ENCODE assay signal across 14 mouse cellular contexts in the genomic region with DNA sequence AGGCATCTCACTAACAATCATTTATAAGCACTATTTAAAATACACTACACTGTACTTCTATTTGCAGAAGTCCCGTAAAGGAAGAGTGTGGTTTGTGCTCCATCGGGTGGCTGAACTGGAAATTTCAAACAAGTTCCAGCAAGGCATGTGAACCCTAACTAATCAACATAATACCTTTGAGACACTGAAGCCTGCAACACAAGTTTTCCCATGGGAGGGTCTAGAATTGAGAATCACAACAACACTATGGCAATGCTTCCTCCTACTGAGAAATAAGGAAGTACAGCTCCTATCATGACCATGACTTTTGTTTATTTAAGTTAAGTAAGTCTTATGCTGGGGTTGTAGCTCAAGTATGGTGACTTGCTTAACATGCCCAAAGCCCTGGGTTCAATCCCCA. TPM values are rescaled to one million over a fixed set of nuclear protein-coding genes. Genes with fewer than 3 reads are reported as not detected.
A peak's percentile ranks its signal among the peaks of the same experiment; 100 is the strongest.
DNase-seq lines count a peak whose midpoint lies in the region; ATAC-seq and TF ChIP-seq lines count a peak whose summit lies in the region.
"Had no signal": no experiment of that assay in that cellular context is flagged by ENCODE, and none has a peak within 500 bp of the region (broad histone marks: within the 10 kb centered on the region; RNA-seq: fewer than 3 reads in every experiment).

No protein-coding gene starts in this region.

- peak in 1 of 2 experiments; percentile 20; a peak in 1 of 4 replicates for TF ChIP-seq CTCF in CH12.LX (conservative IDR thresholded peaks at IDR 0.05 in 1 of 2, IDR thresholded peaks at IDR 0.05 in 1 of 2; ENCODE audit: low read depth in 2 of 2, low read length in 2 of 2)

- WGBS in embryonic facial prominence, embryonic 14.5 days, result 60% methylated on average over 2 of the region's 2 CpGs
- WGBS in embryonic facial prominence, embryonic 10.5 days, result 95% methylated on average over 2 of the region's 2 CpGs
- 60% methylated on average over 2 of the region's 2 CpGs for WGBS in liver, embryonic 13.5 days (ENCODE audit: insufficient replicate concordance)
- 52% methylated on average over 2 of the region's 2 CpGs for WGBS in liver, embryonic 12.5 days (ENCODE audit: insufficient replicate concordance)

- no peak overlapping the region for H3K27ac ChIP-seq in embryonic facial prominence, embryonic 14.5 days (replicated peaks; ENCODE audit: low read depth, low read length)
- no peak overlapping the region for H3K27ac ChIP-seq in embryonic facial prominence, embryonic 10.5 days (replicated peaks)
- 0 out of 2 replicates have a peak overlapping the region, but pooled peaks have one; percentile 5 for H3K27ac ChIP-seq in liver, embryonic 13.5 days
- no peak overlapping the region for H3K27ac ChIP-seq in liver, embryonic 12.5 days
- no peak overlapping the region for H3K27ac ChIP-seq in CH12.LX (ENCODE audit: insufficient read depth, low read depth)

- peak; percentile 80 for DNase-seq in embryonic facial prominence, embryonic 14.5 days (ENCODE audit: low spot score)
- DNase-seq in embryonic facial prominence, embryonic 10.5 days (ENCODE audit: low spot score), result no peak
- DNase-seq in liver, embryonic 13.5 days, result no peak
- peak; percentile 39 for DNase-seq in CH12.LX (ENCODE audit: extremely low read depth)
- peak; percentile 32 for DNase-seq in kidney, postnatal 14 days
- no peak for DNase-seq in right cerebral cortex, adult 2 months (ENCODE audit: low spot score in 2 of 2)
- no peak for DNase-seq in left cerebral cortex, adult 9 months (ENCODE audit: low spot score in 2 of 2)
- DNase-seq: cerebellum, adult 9-10 months; right cerebral cortex, adult 18-20 months had no signal

- H3K27me3 ChIP-seq in embryonic facial prominence, embryonic 14.5 days (replicated peaks; ENCODE audit: control insufficient read depth, insufficient read depth, low read length), result no peaks in the 10 kb centered on the region
- no peaks in the 10 kb centered on the region for H3K27me3 ChIP-seq in embryonic facial prominence, embryonic 10.5 days (replicated peaks; ENCODE audit: low read depth, poor library complexity, severe bottlenecking)
- H3K27me3 ChIP-seq in liver, embryonic 13.5 days, result no peaks in the 10 kb centered on the region
- no peaks in the 10 kb centered on the region for H3K27me3 ChIP-seq in liver, embryonic 12.5 days (replicated peaks)
- H3K27me3 ChIP-seq in CH12.LX (replicated peaks), result no peaks in the 10 kb centered on the region
- H3K27me3 ChIP-seq: heart, embryonic 12.5 days had no signal

- H3K4me2 ChIP-seq in embryonic facial prominence, embryonic 14.5 days (ENCODE audit: low read depth, low read length), result no peak overlapping the region
- H3K4me2 ChIP-seq in liver, embryonic 13.5 days, result no peak overlapping the region
- H3K4me2 ChIP-seq in liver, embryonic 12.5 days, result no peak overlapping the region
- no peak overlapping the region for H3K4me2 ChIP-seq in CH12.LX (ENCODE audit: insufficient read depth, low read depth, poor library complexity, severe bottlenecking)
- H3K4me2 ChIP-seq: heart, embryonic 12.5 days; midbrain, embryonic 11.5 days had no signal

- H3K79me2 ChIP-seq in CH12.LX (replicated peaks; ENCODE audit: control insufficient read depth, extremely low read depth, insufficient read depth, poor library complexity, severe bottlenecking), result peaks cover 5% of the 10 kb centered on the region; the same call in 1 of the 2 replicates

- H3K4me3 ChIP-seq in embryonic facial prominence, embryonic 14.5 days (ENCODE audit: low read depth, low read length), result no peak overlapping the region
- no peak overlapping the region for H3K4me3 ChIP-seq in embryonic facial prominence, embryonic 10.5 days
- H3K4me3 ChIP-seq in liver, embryonic 13.5 days (replicated peaks), result no peak overlapping the region
- no peak overlapping the region for H3K4me3 ChIP-seq in liver, embryonic 12.5 days
- H3K4me3 ChIP-seq in CH12.LX (replicated peaks in 1 of 3; ENCODE audit: low read depth in 2 of 3, low read length in 2 of 3, poor library complexity in 1 of 3), result no peak overlapping the region
- H3K4me3 ChIP-seq: heart, embryonic 12.5 days had no signal

- TF ChIP-seq POLR2A in CH12.LX (IDR thresholded peaks at IDR 0.05; ENCODE audit: low read depth, low read length), result no peak

- H3K4me1 ChIP-seq in embryonic facial prominence, embryonic 14.5 days (ENCODE audit: control insufficient read depth, insufficient read depth, low read length), result no peaks in the 10 kb centered on the region
- peaks cover 12% of the 10 kb centered on the region; the same call in 1 of the 2 replicates for H3K4me1 ChIP-seq in embryonic facial prominence, embryonic 10.5 days
- peaks cover 60% of the 10 kb centered on the region for H3K4me1 ChIP-seq in liver, embryonic 13.5 days (replicated peaks)
- peaks cover 57% of the 10 kb centered on the region for H3K4me1 ChIP-seq in liver, embryonic 12.5 days
- H3K4me1 ChIP-seq in CH12.LX (ENCODE audit: control insufficient read depth in 1 of 2, insufficient read depth in 2 of 2), result peaks cover 0 to 24% of the 10 kb centered on the region in 2 experiments; a peak in 2 of 4 replicates

- dilution Hi-C loops in CH12.LX (cut with MboI; ENCODE audit: extremely low pct_ligation_motif_present, extremely low pct_unique_long_range_greater_than_20kb, low sequenced_read_pairs), result no loop called here

- TF ChIP-seq RAD21 in CH12.LX (IDR thresholded peaks at IDR 0.05; ENCODE audit: low read depth, low read length), result peak; percentile 26

- ATAC-seq in embryonic facial prominence, embryonic 14.5 days (ENCODE audit: low read depth), result no peak
- no peak for ATAC-seq in liver, embryonic 13.5 days (ENCODE audit: low read depth)
- no peak for ATAC-seq in liver, embryonic 12.5 days
- ATAC-seq: activated CD4-positive, CD25-positive, alpha-beta regulatory T cell, adult 4 months had no signal

- no peaks in the 10 kb centered on the region for H3K9me3 ChIP-seq in embryonic facial prominence, embryonic 14.5 days (ENCODE audit: control insufficient read depth, low read length)
- no peaks in the 10 kb centered on the region for H3K9me3 ChIP-seq in embryonic facial prominence, embryonic 10.5 days
- no peaks in the 10 kb centered on the region for H3K9me3 ChIP-seq in liver, embryonic 13.5 days (replicated peaks)
- H3K9me3 ChIP-seq in liver, embryonic 12.5 days (replicated peaks), result no peaks in the 10 kb centered on the region
- no peaks in the 10 kb centered on the region for H3K9me3 ChIP-seq in CH12.LX (replicated peaks; ENCODE audit: low read length)
- H3K9me3 ChIP-seq: G1E; heart, embryonic 12.5 days had no signal

- no peak overlapping the region for H3K9ac ChIP-seq in embryonic facial prominence, embryonic 14.5 days (ENCODE audit: low read depth, low read length)
- H3K9ac ChIP-seq in liver, embryonic 13.5 days, result no peak overlapping the region
- H3K9ac ChIP-seq in liver, embryonic 12.5 days, result no peak overlapping the region
- no peak overlapping the region for H3K9ac ChIP-seq in CH12.LX (ENCODE audit: insufficient read depth, low read depth)
- H3K9ac ChIP-seq: heart, embryonic 12.5 days had no signal

- TF ChIP-seq EP300 in CH12.LX (IDR thresholded peaks at IDR 0.05; ENCODE audit: low read length), result no peak

- no peaks in the 10 kb centered on the region for H3K36me3 ChIP-seq in embryonic facial prominence, embryonic 14.5 days (ENCODE audit: control insufficient read depth, insufficient read depth, low read length)
- no peaks in the 10 kb centered on the region for H3K36me3 ChIP-seq in embryonic facial prominence, embryonic 10.5 days (replicated peaks)
- no peaks in the 10 kb centered on the region for H3K36me3 ChIP-seq in liver, embryonic 13.5 days
- H3K36me3 ChIP-seq in liver, embryonic 12.5 days, result no peaks in the 10 kb centered on the region
- H3K36me3 ChIP-seq in CH12.LX (replicated peaks in 1 of 2; ENCODE audit: control insufficient read depth in 1 of 2, insufficient read depth in 1 of 2, low read length in 1 of 2), result peaks cover 0 to 3% of the 10 kb centered on the region in 2 experiments
- H3K36me3 ChIP-seq: heart, embryonic 12.5 days had no signal

- in situ Hi-C loops in CH12.LX (cut with MboI; ENCODE audit: low pct_ligation_motif_present, low pct_unique_long_range_greater_than_20kb, low sequenced_read_pairs), result no loop called here

TF ChIP-seq in CH12.LX, 34 proteins besides CTCF, POLR2A, EP300 and RAD21:
- no peak for TF ChIP-seq ELF1 (IDR thresholded peaks at IDR 0.05; ENCODE audit: low read depth, low read length)
- TF ChIP-seq PAX5 (IDR thresholded peaks at IDR 0.05; ENCODE audit: low read length), result no peak
- TF ChIP-seq CHD2 (IDR thresholded peaks at IDR 0.05; ENCODE audit: low read length), result no peak
- TF ChIP-seq SIN3A (IDR thresholded peaks at IDR 0.05; ENCODE audit: low read length), result no peak
- TF ChIP-seq MAX (IDR thresholded peaks at IDR 0.05; ENCODE audit: low read length), result no peak
- TF ChIP-seq MEF2A (IDR thresholded peaks at IDR 0.05; ENCODE audit: borderline replicate concordance, low read depth, low read length), result no peak
- no peak for TF ChIP-seq USF1 (IDR thresholded peaks at IDR 0.05; ENCODE audit: low read depth, low read length)
- no peak for TF ChIP-seq TBP (conservative IDR thresholded peaks at IDR 0.05; ENCODE audit: low read depth, low read length)
- no peak for TF ChIP-seq MYC (IDR thresholded peaks at IDR 0.05; ENCODE audit: low read depth, low read length)
- no peak for TF ChIP-seq KAT2A (IDR thresholded peaks at IDR 0.05; ENCODE audit: insufficient replicate concordance, low read length)

RNA-seq across cellular contexts. Expression of a gene that starts 4.5 kb away (rescaled TPM):
- 5.3 and 5.6 TPM in 2 replicates for polyA plus RNA-seq in embryonic facial prominence, embryonic 14.5 days (2014; fragmentation: Nextera tagmentation; extraction: Ambion mirVana)
- polyA plus RNA-seq in embryonic facial prominence, embryonic 10.5 days (2016; fragmentation: Nextera tagmentation; extraction: Ambion mirVana), result 8.2 and 8.4 TPM in 2 replicates
- 4.3 and 4.5 TPM in 2 replicates for polyA plus RNA-seq in liver, embryonic 13.5 days (2015; fragmentation: Nextera tagmentation; extraction: Ambion mirVana)
- polyA plus RNA-seq in liver, embryonic 12.5 days (2016; fragmentation: Nextera tagmentation; extraction: Ambion mirVana), result 6.7 and 6.9 TPM in 2 replicates
- total RNA-seq in CH12.LX (2012; rRNA removed) (6.2 and 7.7 TPM in 2 replicates), CH12.LX (2014; rRNA removed) (8.1 and 9.6 TPM in 2 replicates)
- 12.3 and 13.1 TPM in 2 replicates for polyA plus RNA-seq in CH12.LX (2012; ENCODE audit: insufficient read length, low read depth)

Comparison
In these comparisons a context has a peak if more than half of its experiments do, and no peak if none do; other contexts are left out.
1. DNase-seq: peak in embryonic facial prominence, embryonic 14.5 days (single experiment), CH12.LX (single experiment) and kidney, postnatal 14 days (single experiment); none in embryonic facial prominence, embryonic 10.5 days (single experiment), liver, embryonic 13.5 days (single experiment), right cerebral cortex, adult 2 months (0 of 2) and left cerebral cortex, adult 9 months (0 of 2).